Mouse (Mus musculus): ENCODE results near the gene Ccpg1.

Gene Ccpg1

DNA sequence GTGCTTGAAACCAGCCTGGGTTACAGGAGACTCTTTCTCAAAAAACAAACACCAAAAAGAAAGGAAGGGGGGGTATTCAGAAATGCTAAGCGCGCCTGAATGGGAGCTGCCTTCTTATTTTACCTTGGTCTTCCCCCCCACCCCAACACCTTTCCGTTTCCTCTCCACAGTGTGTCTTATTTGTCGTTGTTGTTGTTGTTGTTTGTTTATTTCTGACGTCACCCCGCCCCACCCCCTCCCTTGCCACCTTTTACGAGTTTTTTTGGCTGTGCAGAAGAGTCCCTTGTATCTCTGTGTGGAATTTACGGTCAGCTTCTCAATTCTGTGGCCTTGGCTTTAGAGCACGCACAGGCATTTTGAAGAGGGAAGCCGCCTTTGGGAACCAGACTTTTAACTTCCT is 60.5 kb downstream of the Ccpg1 start:
- no peak for DNase-seq (ENCODE audit: low spot score in 2 of 2)

DNA sequence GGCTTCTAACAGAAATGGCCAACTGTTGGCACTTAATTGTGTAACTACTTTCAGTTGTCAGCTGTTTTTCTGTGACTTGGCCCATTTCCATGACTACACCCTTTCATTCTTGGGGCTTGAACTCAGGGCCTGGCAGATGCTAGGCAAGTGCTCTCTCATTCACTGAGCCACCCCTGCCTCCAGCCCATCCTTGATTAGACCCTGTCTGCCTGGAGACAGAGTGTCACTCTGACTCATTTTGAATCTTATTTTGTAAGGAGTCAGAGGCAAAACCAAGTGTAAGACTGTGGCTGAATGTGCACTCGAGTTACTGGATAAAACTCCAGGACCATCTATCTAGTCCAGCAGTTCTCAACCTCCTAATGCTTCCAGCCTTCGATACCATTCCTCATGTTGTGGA is 62.7 kb downstream of the Ccpg1 start:
- DNase-seq (ENCODE audit: low spot score in 2 of 2): no peak

DNA sequence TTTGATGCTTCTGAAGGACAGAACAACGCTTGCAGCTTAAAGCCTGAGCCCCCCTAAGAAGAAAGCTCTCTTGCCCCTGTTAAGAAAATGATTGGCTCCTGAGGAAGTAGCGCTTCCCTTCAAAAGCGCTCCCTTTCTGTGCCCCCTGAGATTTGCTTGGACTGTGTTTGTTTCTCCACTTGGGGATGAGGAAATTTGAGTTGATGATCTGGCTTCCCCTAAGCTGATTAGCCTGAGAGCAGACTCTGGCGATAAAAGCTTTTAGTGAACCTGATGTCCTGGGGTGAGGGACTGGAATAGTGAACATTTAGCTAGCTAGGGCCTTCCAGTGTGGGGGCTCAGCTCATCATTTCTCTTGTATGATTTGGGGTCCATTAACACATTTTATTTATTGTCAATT is 63.7 kb downstream of the Ccpg1 start:
- no peak for DNase-seq (ENCODE audit: low spot score in 2 of 2)

DNA sequence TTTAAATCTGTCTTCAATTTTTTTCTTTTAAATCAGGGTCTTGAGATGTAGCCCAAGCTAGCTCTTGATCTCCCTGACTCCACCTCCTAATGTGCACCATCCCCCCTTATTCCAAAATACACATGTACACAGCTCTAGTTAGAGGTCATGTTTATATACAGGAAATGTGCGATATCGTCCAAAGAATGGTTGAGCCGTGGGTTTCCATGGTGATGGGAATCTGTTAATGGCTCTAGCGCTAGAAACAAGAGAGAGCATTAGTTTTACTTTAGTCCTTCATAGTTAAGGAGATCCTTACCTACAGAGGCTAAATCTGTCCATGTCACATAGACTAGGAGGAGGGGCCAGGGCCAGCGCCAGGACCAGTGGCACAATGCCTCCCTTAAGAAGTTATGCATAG is 64.6 kb downstream of the Ccpg1 start:
- no peak for DNase-seq (ENCODE audit: low spot score in 2 of 2)

DNA sequence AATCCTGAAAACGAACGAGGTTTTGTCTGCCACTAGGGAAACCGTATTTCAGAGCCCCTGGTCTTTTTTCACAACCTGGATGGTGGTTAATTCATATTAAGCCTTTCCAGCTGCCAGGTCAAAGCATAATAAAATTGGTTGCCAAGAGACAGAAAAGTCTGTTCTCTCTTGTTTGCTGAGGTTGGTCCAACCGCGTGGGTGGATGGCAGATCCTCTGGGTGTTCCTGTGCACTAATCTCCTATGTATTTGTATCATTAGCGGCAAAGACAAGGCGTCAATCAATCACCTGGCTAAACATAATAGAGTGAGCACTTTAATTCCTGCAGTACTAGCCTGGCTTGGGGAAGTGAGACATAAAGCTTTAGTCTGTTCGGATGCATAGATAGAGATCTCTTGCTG is 65.4 kb downstream of the Ccpg1 start:
- DNase-seq (ENCODE audit: low spot score in 2 of 2): no peak

DNA sequence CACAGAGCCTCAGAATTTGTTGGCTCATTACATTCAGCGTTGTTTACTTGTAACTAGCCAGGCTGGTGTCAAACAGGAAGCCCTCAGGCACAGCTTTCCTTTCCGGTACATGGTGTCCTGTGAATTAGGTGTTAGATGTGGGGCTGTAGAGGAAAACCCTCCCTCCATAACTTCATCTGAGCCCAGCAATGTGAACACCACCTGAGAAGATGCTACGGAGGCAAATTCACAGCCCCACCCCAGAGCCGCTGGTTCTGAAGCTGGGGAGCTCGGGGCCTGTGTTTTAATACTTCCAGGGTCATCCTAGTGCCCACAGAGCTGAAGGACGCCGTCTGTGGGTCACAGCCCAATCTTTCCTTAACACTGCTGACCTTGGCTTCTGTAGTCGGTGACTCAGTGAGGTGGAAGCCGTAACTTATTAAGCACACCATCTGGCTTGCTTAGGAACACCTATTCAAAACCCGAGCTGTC is 70.2 kb downstream of the Ccpg1 start:
- no peak for DNase-seq (ENCODE audit: low spot score in 2 of 2)

DNA sequence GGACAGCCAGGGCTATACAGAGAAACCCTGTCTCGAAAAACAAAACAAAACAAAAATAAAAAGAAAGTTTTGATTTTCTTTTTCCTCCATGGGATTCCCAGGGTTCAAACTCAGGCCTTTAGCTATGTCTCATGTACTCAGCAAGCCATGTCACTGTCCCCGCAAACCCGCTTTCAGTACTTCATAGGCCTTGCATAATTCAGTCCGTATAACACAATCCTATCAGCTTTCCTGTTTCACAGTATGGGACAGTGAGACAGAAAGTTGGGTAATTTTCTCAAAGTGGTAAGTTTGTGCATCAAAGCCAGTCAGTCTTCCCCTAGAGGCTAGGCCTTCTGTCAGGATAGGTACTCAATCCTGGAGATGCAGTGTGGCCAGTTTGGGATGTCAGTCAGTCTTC is 74.0 kb downstream of the Ccpg1 start:
- DNase-seq (ENCODE audit: low spot score in 2 of 2): no peak

DNA sequence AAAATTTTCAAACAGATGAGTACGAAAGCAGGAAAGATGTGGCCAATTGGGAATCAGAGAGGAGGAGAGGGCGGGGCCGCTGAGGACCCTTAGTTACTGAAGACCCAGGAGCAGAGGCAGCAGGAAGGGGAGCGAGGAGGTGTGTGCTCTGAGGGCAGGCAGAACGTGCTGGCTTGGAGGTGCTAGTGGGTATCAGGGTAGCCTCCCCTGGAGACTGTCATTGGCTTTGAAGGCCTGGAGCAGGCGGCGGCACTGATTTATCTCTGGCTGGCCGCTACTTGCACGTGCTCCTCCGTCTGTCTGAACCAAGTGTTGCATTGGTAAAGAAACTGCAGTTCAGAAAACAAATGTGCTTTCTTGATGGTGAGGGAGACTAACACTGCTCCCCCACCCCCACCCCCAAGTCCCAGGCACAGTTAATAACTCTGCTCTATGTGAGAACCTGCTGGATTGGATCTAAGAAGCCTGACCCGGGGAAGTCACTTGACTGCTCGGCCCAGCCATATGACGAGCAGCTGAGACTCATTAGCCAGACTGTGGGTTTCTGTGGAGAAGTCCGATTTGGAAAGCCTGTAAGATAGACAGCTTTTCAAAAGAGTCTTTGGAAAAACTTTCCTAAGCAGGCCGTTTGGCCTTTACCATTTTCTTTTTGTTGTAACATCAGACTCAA is 78.5 kb downstream of the Ccpg1 start:
- DNase-seq (ENCODE audit: low spot score in 2 of 2): no peak

Data from spleen, postnatal 10 days (tissue).